In genomic region chr11:96931327-96932062, GRCm38 (mm10) we compare ENCODE assay signal across 12 mouse cellular contexts. TPM values are rescaled to one million over a fixed set of nuclear protein-coding genes. Genes with fewer than 3 reads are reported as not detected.
DNase-seq lines count a peak whose midpoint lies in the region; ATAC-seq and TF ChIP-seq lines count a peak whose summit lies in the region.
"Had no signal": no experiment of that assay in that cellular context is flagged by ENCODE, and none has a peak within 500 bp of the region (broad histone marks: within the 10 kb centered on the region; RNA-seq: fewer than 3 reads in every experiment).

No protein-coding gene starts in this region.

- H3K9ac ChIP-seq in embryonic facial prominence, embryonic 14.5 days (ENCODE audit: low read depth, low read length): no peak overlapping the region

- intact Hi-C loops in gastrocnemius, adult 2 months (cut with DNase I): no loop called here

- H3K9me3 ChIP-seq in embryonic facial prominence, embryonic 14.5 days (ENCODE audit: control insufficient read depth, low read length): no peaks in the 10 kb centered on the region

- H3K36me3 ChIP-seq in embryonic facial prominence, embryonic 14.5 days (ENCODE audit: control insufficient read depth, insufficient read depth, low read length): no peaks in the 10 kb centered on the region

- peak; percentile 47 for DNase-seq in gastrocnemius, adult 2 months
- no peak for DNase-seq in gastrocnemius, adult 18-20 months (ENCODE audit: low spot score)
- DNase-seq in embryonic facial prominence, embryonic 14.5 days (ENCODE audit: low spot score): peak; percentile 67
- peak; percentile 90 to 93 for DNase-seq in kidney, postnatal 36 days
- DNase-seq in lung, postnatal 4 days: peak; percentile 86 to 94
- DNase-seq in gastrocnemius, adult 8-10 months (ENCODE audit: low spot score in 2 of 2): no peak
- DNase-seq in natural killer cell, adult 2 months (ENCODE audit: low spot score in 2 of 2): no peak
- DNase-seq: cerebellum, adult 11-12 months; layer of hippocampus, adult 9-11 months had no signal

- 43% methylated on average over 8 of the region's 8 CpGs for WGBS in embryonic facial prominence, embryonic 14.5 days

- peaks cover 4% of the 10 kb centered on the region; the same call in 1 of the 2 replicates for H3K4me1 ChIP-seq in embryonic facial prominence, embryonic 14.5 days (ENCODE audit: control insufficient read depth, insufficient read depth, low read length)

- H3K4me2 ChIP-seq in embryonic facial prominence, embryonic 14.5 days (ENCODE audit: low read depth, low read length): no peak overlapping the region

- no peak overlapping the region for H3K27ac ChIP-seq in gastrocnemius, adult 2 months
- no peak overlapping the region for H3K27ac ChIP-seq in embryonic facial prominence, embryonic 14.5 days (replicated peaks; ENCODE audit: low read depth, low read length)

- no peak for ATAC-seq in embryonic facial prominence, embryonic 14.5 days (ENCODE audit: low read depth)
- ATAC-seq in granulocyte monocyte progenitor cell, adult 5-6 weeks (replicated peaks; ENCODE audit: poor library complexity, severe bottlenecking): no peak
- ATAC-seq: CD4-positive, CD25-positive, alpha-beta regulatory T cell, adult 4 months had no signal

- no peak overlapping the region for H3K4me3 ChIP-seq in gastrocnemius, adult 2 months
- H3K4me3 ChIP-seq in embryonic facial prominence, embryonic 14.5 days (ENCODE audit: low read depth, low read length): no peak overlapping the region

- TF ChIP-seq CTCF in gastrocnemius, adult 2 months (IDR thresholded peaks at IDR 0.05): no peak

- H3K27me3 ChIP-seq in embryonic facial prominence, embryonic 14.5 days (replicated peaks; ENCODE audit: control insufficient read depth, insufficient read depth, low read length): peaks cover 3% of the 10 kb centered on the region; the same call in 1 of the 2 replicates

RNA-seq across cellular contexts. Expression of gene Prr15l, which starts 3.6 kb away (rescaled TPM):
- total RNA-seq in gastrocnemius, adult 2 months (2021): not detected
- total RNA-seq in gastrocnemius, adult 18-20 months (2021): not detected
- polyA plus RNA-seq in embryonic facial prominence, embryonic 14.5 days (2014; fragmentation: Nextera tagmentation; extraction: Ambion mirVana): 3.1 and 4.7 TPM in 2 replicates
- total RNA-seq in granulocyte monocyte progenitor cell, adult 5-6 weeks (2014; fragmentation: Nextera tagmentation): not detected in 2 replicates
- 0.67 TPM in 1 of 2 replicates, not detected in the other for total RNA-seq in granulocyte monocyte progenitor cell, adult 5-6 weeks (2017)
- not detected for total RNA-seq in gastrocnemius, adult 8-10 months (2022)
- total RNA-seq: megakaryocyte-erythroid progenitor cell, adult 5-6 weeks had no signal

RNA-seq across cellular contexts. Expression of gene Pnpo, which starts 12.3 kb away (rescaled TPM):
- total RNA-seq in gastrocnemius, adult 2 months (2021): 1 to 10 TPM; 7.4 to 8.2 TPM
- 1 to 10 TPM; 7.6 to 9.0 TPM for total RNA-seq in gastrocnemius, adult 18-20 months (2021)
- 26.8 and 27.4 TPM in 2 replicates for polyA plus RNA-seq in embryonic facial prominence, embryonic 14.5 days (2014; fragmentation: Nextera tagmentation; extraction: Ambion mirVana)
- total RNA-seq in granulocyte monocyte progenitor cell, adult 5-6 weeks (2014; fragmentation: Nextera tagmentation): 30.1 and 31.9 TPM in 2 replicates
- total RNA-seq in granulocyte monocyte progenitor cell, adult 5-6 weeks (2017): 35.0 and 42.1 TPM in 2 replicates
- 1 to 10 TPM; 7.4 to 9.3 (median 8.0) TPM for total RNA-seq in gastrocnemius, adult 8-10 months (2022)

RNA-seq across cellular contexts. Expression of gene Cdk5rap3, which starts 15.2 kb away (rescaled TPM):
- total RNA-seq in gastrocnemius, adult 2 months (2021): 10 to 100 TPM; 21.5 to 24.0 TPM
- total RNA-seq in gastrocnemius, adult 18-20 months (2021): 10 to 100 TPM; 24.9 to 25.7 TPM
- 65.5 and 83.4 TPM in 2 replicates for polyA plus RNA-seq in embryonic facial prominence, embryonic 14.5 days (2014; fragmentation: Nextera tagmentation; extraction: Ambion mirVana)
- 53.6 and 66.7 TPM in 2 replicates for total RNA-seq in granulocyte monocyte progenitor cell, adult 5-6 weeks (2014; fragmentation: Nextera tagmentation)
- total RNA-seq in granulocyte monocyte progenitor cell, adult 5-6 weeks (2017): 68.4 and 68.9 TPM in 2 replicates
- total RNA-seq in gastrocnemius, adult 8-10 months (2022): 10 to 100 TPM; 23.0 to 30.7 (median 27.9) TPM

RNA-seq across cellular contexts. Expression of gene Sp2, which starts 51.3 kb away (rescaled TPM):
- 10 to 100 TPM; 10.4 to 11.0 TPM for total RNA-seq in gastrocnemius, adult 2 months (2021)
- total RNA-seq in gastrocnemius, adult 18-20 months (2021): 10 to 100 TPM; 11.2 TPM
- polyA plus RNA-seq in embryonic facial prominence, embryonic 14.5 days (2014; fragmentation: Nextera tagmentation; extraction: Ambion mirVana): 15.2 and 16.2 TPM in 2 replicates
- 19.8 and 22.3 TPM in 2 replicates for total RNA-seq in granulocyte monocyte progenitor cell, adult 5-6 weeks (2014; fragmentation: Nextera tagmentation)
- total RNA-seq in granulocyte monocyte progenitor cell, adult 5-6 weeks (2017): 2.2 and 2.8 TPM in 2 replicates
- total RNA-seq in gastrocnemius, adult 8-10 months (2022): 10 to 100 TPM in 2 of 4 experiments, 1 to 10 TPM in 2; 8.6 to 12.5 (median 10.4) TPM

Comparison
In these comparisons a context has a peak if more than half of its experiments do, and no peak if none do; other contexts are left out.
1. DNase-seq: peak in gastrocnemius, adult 2 months (single experiment), embryonic facial prominence, embryonic 14.5 days (single experiment), kidney, postnatal 36 days (2 of 2) and lung, postnatal 4 days (2 of 2); none in gastrocnemius, adult 18-20 months (single experiment), gastrocnemius, adult 8-10 months (0 of 2) and natural killer cell, adult 2 months (0 of 2).